Mouse (Mus musculus) liver, embryonic 14.5 days (tissue): ENCODE data around the gene Olfr373.

Experiments
- CTCF ChIP-seq: IDR thresholded peaks from 2 replicates; pipeline ENCODE4 v1.5.1; 2016; ENCODE audit warnings: antibody characterized with exemption, low read depth, control low read depth
- EP300 ChIP-seq: IDR thresholded peaks from 2 replicates; pipeline ENCODE4 v1.6.1; 2016; ENCODE audit warnings: antibody characterized with exemption, low read depth

DNA sequence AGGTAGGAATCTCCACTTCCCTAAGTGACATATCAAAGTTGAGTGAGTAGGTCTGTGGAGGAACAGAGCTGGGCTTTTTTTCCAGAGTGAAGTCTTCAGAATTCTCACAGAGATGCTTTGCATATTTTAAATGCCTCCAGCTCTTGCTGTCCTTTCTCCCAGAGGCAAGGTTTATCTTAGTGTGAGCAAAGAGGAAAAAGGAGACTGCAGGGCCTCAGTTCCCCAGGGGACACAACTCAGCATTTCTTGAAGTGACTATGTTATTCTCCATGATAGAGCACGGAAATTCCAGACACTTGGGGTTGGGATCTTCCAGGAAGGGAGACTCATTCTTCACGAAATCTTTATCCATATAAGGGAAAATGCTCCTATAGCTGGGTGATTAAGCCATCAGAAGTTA lies 64.3 kb downstream of the Olfr373 start:
- TF ChIP-seq CTCF (no peak), EP300 (no peak)
